Mouse (Mus musculus) intestine, postnatal 0 days (tissue): ENCODE results near the gene Tlr2. TPM values are rescaled to one million over a fixed set of nuclear protein-coding genes. Genes with fewer than 3 reads are reported as not detected.

ENCODE experiments used
- ATAC-seq: fragments of 200-750 bp; cut with Nextera tagmentation; 2 replicates; pipeline ENCODE4 v1.8.0; 2017; ENCODE audit warnings: mild to moderate bottlenecking, moderate TSS enrichment, moderate library complexity
- H3K27ac ChIP-seq: fragments of 300-500 bp; sonication (generic); 2 replicates; pipeline ENCODE4 v1.5.1; 2014; ENCODE audit warnings: mild to moderate bottlenecking, low read depth, low read length, moderate library complexity
- H3K27me3 ChIP-seq: fragments of 300-500 bp; sonication (generic); replicated peaks from 2 replicates; pipeline ENCODE4 v1.6.1; 2014; ENCODE audit warnings: low read length, mixed read lengths; ENCODE audit not compliant: control insufficient read depth, insufficient read depth
- H3K36me3 ChIP-seq: fragments of 300-500 bp; sonication (generic); 2 replicates; pipeline ENCODE4 v1.6.1; 2014; ENCODE audit warnings: mild to moderate bottlenecking, moderate library complexity; ENCODE audit not compliant: control insufficient read depth, insufficient read depth
- H3K4me1 ChIP-seq: fragments of 300-500 bp; sonication (generic); replicated peaks from 2 replicates; pipeline ENCODE4 v1.6.1; 2014; ENCODE audit warnings: antibody characterized with exemption, low read length, mixed read lengths; ENCODE audit not compliant: control insufficient read depth, insufficient read depth
- H3K4me2 ChIP-seq: fragments of 300-500 bp; sonication (generic); replicated peaks from 2 replicates; pipeline ENCODE4 v1.6.1; 2014; ENCODE audit warnings: low read depth, mild to moderate bottlenecking, moderate library complexity
- H3K4me3 ChIP-seq: fragments of 300-500 bp; sonication (generic); 2 replicates; pipeline ENCODE4 v1.5.1; 2014; ENCODE audit warnings: low read depth, low read length
- H3K9ac ChIP-seq: fragments of 300-500 bp; sonication (generic); 2 replicates; pipeline ENCODE4 v1.6.1; 2014; ENCODE audit warnings: mild to moderate bottlenecking, low read depth, low read length
- H3K9me3 ChIP-seq: fragments of 300-500 bp; sonication (generic); 2 replicates; pipeline ENCODE4 v1.6.1; 2016; ENCODE audit warnings: mixed run types; ENCODE audit not compliant: control insufficient read depth
- CTCF ChIP-seq: sonication (generic); IDR thresholded peaks from 2 replicates; pipeline ENCODE4 v1.5.1; 2016; ENCODE audit warnings: low read depth, mild to moderate bottlenecking, control low read depth, antibody characterized with exemption, moderate library complexity
- WGBS: fragments of 180-500 bp; shearing (Covaris S2); extraction: QIAGEN DNeasy Blood & Tissue Kit; methylation state at CpG from one replicate; pipeline ENCODE4 v1.1.7; 2014; 5-methylcytosine and 5-hydroxymethylcytosine counted together
- polyA plus RNA-seq: library from polyadenylated mRNA; unstranded; fragments of >200 nt; fragmentation: Nextera tagmentation; extraction: Ambion mirVana; gene quantifications from 2 replicates; pipeline ENCODE4 v1.2.1, GENCODE M21; 2015

Gene Tlr2
- polyA plus RNA-seq, 1 experiment from 2014 or later = 1.4 TPM

GRCm38 (mm10) chr3:83801649-83802155 lies 39.9 kb downstream of the Tlr2 start:
- peak; percentile 43; the same call in 1 of the 2 replicates for TF ChIP-seq CTCF
- no peak for ATAC-seq
- no peaks in the 10 kb centered on the region for H3K9me3 ChIP-seq

DNA sequence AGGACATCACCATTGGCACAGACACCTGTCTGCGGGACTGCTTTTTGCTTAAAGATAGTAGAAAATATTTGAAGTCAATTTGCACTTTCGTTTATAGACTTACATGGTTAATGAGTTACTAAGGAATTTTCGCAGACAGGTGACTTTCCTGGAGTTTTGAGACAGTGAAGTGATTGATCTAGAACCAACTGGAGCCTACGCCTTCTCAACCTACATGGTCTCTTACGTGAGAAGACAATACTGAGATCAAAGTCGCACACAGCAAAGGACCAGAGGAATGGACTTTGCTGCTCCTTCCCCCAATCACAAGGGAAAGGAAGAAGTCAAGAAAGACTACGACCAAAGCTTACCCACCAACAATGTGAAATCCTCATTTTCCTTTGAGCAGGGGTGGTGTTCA lies 42.1 kb downstream of the Tlr2 start:
- H3K4me3 ChIP-seq = no peak overlapping the region
- H3K4me2 ChIP-seq = no peak overlapping the region
- H3K9me3 ChIP-seq = no peaks in the 10 kb centered on the region
- no peak overlapping the region for H3K27ac ChIP-seq
- no peaks in the 10 kb centered on the region for H3K36me3 ChIP-seq
- no peaks in the 10 kb centered on the region for H3K27me3 ChIP-seq
- no peak overlapping the region for H3K9ac ChIP-seq
- no peak for TF ChIP-seq CTCF
- H3K4me1 ChIP-seq = no peaks in the 10 kb centered on the region
- ATAC-seq = 0 out of 2 replicates have a peak, but pooled peaks have one; percentile 45
- WGBS = 36% methylated on average over 7 of the region's 7 CpGs

More at GRCm38 (mm10) chr3:83801649-83802155, 39.9 kb downstream of the Tlr2 start:
- Histone ChIP-seq H3K27ac (no peak overlapping the region), H3K4me1 (no peaks in the 10 kb centered on the region), H3K9ac (no peak overlapping the region), H3K27me3 (no peaks in the 10 kb centered on the region), H3K4me3 (no peak overlapping the region), H3K4me2 (no peak overlapping the region), H3K36me3 (no peaks in the 10 kb centered on the region)
- WGBS = 79% methylated on average over 4 of the region's 4 CpGs

DNA sequence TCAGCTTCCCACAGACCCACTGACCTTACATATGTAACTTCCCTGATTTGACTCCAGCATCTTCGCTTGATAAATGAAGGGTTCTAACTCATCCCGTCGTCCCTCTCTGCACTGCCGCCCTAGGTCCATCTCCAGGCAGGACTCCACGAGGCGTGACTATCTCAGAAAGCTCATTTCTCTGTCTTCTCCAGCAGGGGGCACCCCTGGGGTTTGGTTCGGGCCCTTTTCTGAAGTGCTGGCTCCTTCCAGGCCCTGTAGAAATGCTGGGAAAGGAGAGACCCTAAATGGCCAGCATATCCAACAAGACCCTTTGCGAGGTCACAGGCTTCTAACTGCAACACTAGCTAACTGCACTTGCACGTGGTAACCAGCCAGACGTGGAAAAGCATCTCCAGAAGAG lies 43.7 kb downstream of the Tlr2 start:
- H3K4me3 ChIP-seq = no peak overlapping the region
- H3K4me1 ChIP-seq = no peaks in the 10 kb centered on the region
- no peak overlapping the region for H3K4me2 ChIP-seq
- no peak overlapping the region for H3K27ac ChIP-seq
- ATAC-seq = no peak
- no peaks in the 10 kb centered on the region for H3K9me3 ChIP-seq
- peak; percentile 79 for TF ChIP-seq CTCF
- 7% methylated on average over 10 of the region's 10 CpGs for WGBS
- H3K27me3 ChIP-seq = no peaks in the 10 kb centered on the region; the same call in 1 of the 2 replicates
- H3K9ac ChIP-seq = no peak overlapping the region
- H3K36me3 ChIP-seq = no peaks in the 10 kb centered on the region

GRCm38 (mm10) chr3:83797098-83797497 lies 44.5 kb downstream of the Tlr2 start:
- Histone ChIP-seq H3K4me2 (no peak overlapping the region), H3K9me3 (no peaks in the 10 kb centered on the region), H3K36me3 (no peaks in the 10 kb centered on the region), H3K4me3 (no peak overlapping the region), H3K27ac (no peak overlapping the region), H3K4me1 (no peaks in the 10 kb centered on the region), H3K27me3 (no peaks in the 10 kb centered on the region; the same call in 1 of the 2 replicates), H3K9ac (no peak overlapping the region)
- 0 out of 2 replicates have a peak, but pooled peaks have one; percentile 11 for TF ChIP-seq CTCF
- ATAC-seq = no peak
- WGBS = 72% methylated on average over 6 of the region's 6 CpGs

- no peak for ATAC-seq
These were observed 50.1 kb downstream of the Tlr2 start for GRCm38 (mm10) chr3:83791444-83791843.

GRCm38 (mm10) chr3:83789651-83790451 lies 51.7 kb downstream of the Tlr2 start:
- Histone ChIP-seq H3K4me1 (no peaks in the 10 kb centered on the region), H3K27ac (peak overlapping the region; percentile 5; the same call in 1 of the 2 replicates), H3K9ac (peak overlapping the region; percentile 47), H3K36me3 (no peaks in the 10 kb centered on the region), H3K9me3 (no peaks in the 10 kb centered on the region), H3K27me3 (no peaks in the 10 kb centered on the region; the same call in 1 of the 2 replicates), H3K4me3 (peak overlapping the region; percentile 62), H3K4me2 (peak overlapping the region; percentile 95)
- 2% methylated on average over 44 of the region's 44 CpGs for WGBS
- ATAC-seq = peak; percentile 63; the same call in 1 of the 2 replicates
- TF ChIP-seq CTCF = peak; percentile 52

More at GRCm38 (mm10) chr3:83791444-83791843, 50.1 kb downstream of the Tlr2 start:
- no peak overlapping the region for H3K9ac ChIP-seq
- no peak overlapping the region for H3K4me2 ChIP-seq
- H3K27me3 ChIP-seq = no peaks in the 10 kb centered on the region; the same call in 1 of the 2 replicates
- no peaks in the 10 kb centered on the region for H3K36me3 ChIP-seq
- no peak overlapping the region for H3K27ac ChIP-seq
- TF ChIP-seq CTCF = no peak
- H3K4me3 ChIP-seq = no peak overlapping the region
- no peaks in the 10 kb centered on the region for H3K4me1 ChIP-seq
- WGBS = 78% methylated on average over 3 of the region's 3 CpGs
- H3K9me3 ChIP-seq = no peaks in the 10 kb centered on the region
